Mouse (Mus musculus) spleen, adult 2 months (tissue): ENCODE measurements around the gene Akap8l. TPM values are rescaled to one million over a fixed set of nuclear protein-coding genes. Genes with fewer than 3 reads are reported as not detected.

Experiments used
- DNase-seq, 2 experiments: peaks; one replicate each; pipeline versions ENCODE4 v3.0.0 to v3.0.0-alpha.2; 2012 to 2021; ENCODE audit warnings: low spot score in 2 of 2, low read depth in 1 of 2
- H3K27ac ChIP-seq: fragments of 200-500 bp; 2 replicates; pipeline ENCODE4 v1.5.1; 2012; ENCODE audit warnings: low read length, inconsistent platforms; ENCODE audit not compliant: insufficient read depth
- H3K27me3 ChIP-seq: fragments of 200-500 bp; 2 replicates; pipeline ENCODE4 v1.6.1; 2012; ENCODE audit warnings: mild to moderate bottlenecking, moderate library complexity, low read length, inconsistent platforms; ENCODE audit not compliant: control insufficient read depth, insufficient read depth
- H3K36me3 ChIP-seq: fragments of 200-500 bp; 2 replicates; pipeline ENCODE4 v1.6.1; 2012; ENCODE audit warnings: mild to moderate bottlenecking, low read length, inconsistent platforms; ENCODE audit not compliant: control insufficient read depth, insufficient read depth
- H3K4me1 ChIP-seq: fragments of 200-500 bp; 2 replicates; pipeline ENCODE4 v1.6.1; 2011; ENCODE audit warnings: inconsistent platforms; ENCODE audit not compliant: control insufficient read depth, insufficient read depth, insufficient read length
- H3K4me3 ChIP-seq: fragments of 200-500 bp; 2 replicates; pipeline ENCODE4 v1.5.1; 2011; ENCODE audit warnings: mild to moderate bottlenecking, inconsistent platforms; ENCODE audit not compliant: insufficient read depth, insufficient read length; ENCODE audit errors: extremely low read depth
- CTCF ChIP-seq: fragments of 200-500 bp; IDR thresholded peaks from 2 replicates; pipeline ENCODE4 v1.5.1; 2011; ENCODE audit warnings: mild to moderate bottlenecking, inconsistent platforms; ENCODE audit not compliant: insufficient read depth, insufficient read length, insufficient replicate concordance; ENCODE audit errors: extremely low read depth
- POLR2A ChIP-seq: fragments of 200-500 bp; IDR thresholded peaks from 2 replicates; pipeline ENCODE4 v1.6.1; 2011; ENCODE audit warnings: low read depth, low read length, inconsistent platforms
- WGBS: fragments of 180-500 bp; shearing (Covaris S2); methylation state at CpG from one replicate; pipeline ENCODE4 v1.1.7; 2018; 5-methylcytosine and 5-hydroxymethylcytosine counted together
- polyA plus RNA-seq: library from polyadenylated mRNA; depleted of rRNA; stranded (reverse); fragments of >200 nt; gene quantifications from 2 replicates; pipeline ENCODE4 v1.2.3, GENCODE M21; 2012

Akap8l gene
- polyA plus RNA-seq, 1 experiment, result 136 TPM

DNA sequence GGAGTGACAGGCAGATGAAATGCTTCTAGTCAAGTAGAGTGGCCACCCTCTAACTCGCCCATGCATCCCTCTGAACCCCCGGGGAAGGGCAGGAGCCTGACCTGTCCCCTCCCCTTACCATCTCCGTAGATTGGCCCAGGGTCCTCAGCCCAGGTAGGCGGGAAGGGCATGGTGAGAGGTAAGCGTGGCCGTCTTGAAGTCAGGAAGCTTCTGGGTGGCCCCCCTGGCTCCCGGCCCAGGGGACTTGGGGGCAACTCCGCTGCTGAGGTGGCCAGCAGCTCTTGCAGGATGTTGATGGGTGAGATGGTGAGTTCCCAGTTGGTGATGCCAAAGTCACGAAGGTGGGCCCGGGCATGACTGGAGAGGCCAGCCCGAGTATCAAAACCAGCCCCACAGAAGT lies 17.3 kb upstream of the Akap8l start:
- DNase-seq, result no peak
- Histone ChIP-seq H3K36me3 (no peaks in the 10 kb centered on the region), H3K27me3 (no peaks in the 10 kb centered on the region), H3K4me3 (no peak overlapping the region), H3K27ac (no peak overlapping the region), H3K4me1 (peaks cover 1% of the 10 kb centered on the region; the same call in 1 of the 2 replicates)
- TF ChIP-seq CTCF, result no peak
- no peak for TF ChIP-seq POLR2A
- WGBS, result 95% methylated on average over 11 of the region's 11 CpGs

DNA sequence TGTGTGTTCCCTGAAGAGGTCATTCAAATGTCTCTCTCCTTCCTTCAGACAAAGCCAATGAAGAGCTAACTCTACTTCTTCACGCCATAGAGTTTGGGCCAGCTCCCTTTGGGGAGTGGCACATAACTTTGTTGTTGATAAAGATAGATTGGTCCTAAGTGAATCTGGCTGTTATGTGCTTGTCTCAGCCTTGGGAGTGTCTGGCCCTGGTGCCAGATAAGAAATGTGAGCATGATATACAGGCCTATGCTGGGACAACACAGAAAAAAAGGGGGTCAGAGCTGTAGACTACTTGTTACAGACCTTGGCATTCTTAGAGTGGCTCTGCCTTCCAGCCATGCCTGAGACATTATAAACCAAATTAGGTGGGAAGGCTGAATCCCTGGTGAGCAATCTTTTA lies 14.9 kb upstream of the Akap8l start:
- Histone ChIP-seq H3K27me3 (no peaks in the 10 kb centered on the region), H3K4me1 (peaks cover 2% of the 10 kb centered on the region; the same call in 1 of the 2 replicates), H3K27ac (no peak overlapping the region), H3K36me3 (peaks cover 6% of the 10 kb centered on the region), H3K4me3 (no peak overlapping the region)
- 81% methylated on average over 1 of the region's 1 CpGs for WGBS
- TF ChIP-seq POLR2A (no peak), CTCF (no peak)
- DNase-seq, result no peak

DNA sequence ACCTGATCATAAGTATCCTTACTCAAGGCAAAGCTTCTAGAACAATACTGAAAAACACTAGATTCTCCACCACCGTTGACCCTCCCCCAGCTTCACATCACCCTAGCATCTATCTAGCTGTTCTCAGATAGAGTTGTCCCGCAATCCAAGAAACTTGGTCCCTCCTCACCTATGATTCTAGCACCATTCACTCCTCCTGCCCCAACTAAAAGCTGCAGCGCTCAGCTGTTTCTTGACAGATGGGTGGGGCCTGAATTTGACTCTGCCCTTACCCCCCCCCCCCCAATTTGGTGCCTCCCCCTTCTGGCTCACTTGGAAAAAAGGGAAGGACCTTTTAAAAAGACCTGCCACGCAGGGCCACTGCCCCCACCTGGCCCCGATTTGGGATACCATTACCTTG lies 14.4 kb upstream of the Akap8l start:
- TF ChIP-seq CTCF, result no peak
- no peak for TF ChIP-seq POLR2A
- H3K36me3 ChIP-seq, result peaks cover 10% of the 10 kb centered on the region
- WGBS, result 53% methylated on average over 5 of the region's 5 CpGs
- no peak overlapping the region for H3K27ac ChIP-seq
- H3K27me3 ChIP-seq, result no peaks in the 10 kb centered on the region
- DNase-seq, result no peak
- peaks cover 2% of the 10 kb centered on the region; the same call in 1 of the 2 replicates for H3K4me1 ChIP-seq
- no peak overlapping the region; the same call in 1 of the 2 replicates for H3K4me3 ChIP-seq

DNA sequence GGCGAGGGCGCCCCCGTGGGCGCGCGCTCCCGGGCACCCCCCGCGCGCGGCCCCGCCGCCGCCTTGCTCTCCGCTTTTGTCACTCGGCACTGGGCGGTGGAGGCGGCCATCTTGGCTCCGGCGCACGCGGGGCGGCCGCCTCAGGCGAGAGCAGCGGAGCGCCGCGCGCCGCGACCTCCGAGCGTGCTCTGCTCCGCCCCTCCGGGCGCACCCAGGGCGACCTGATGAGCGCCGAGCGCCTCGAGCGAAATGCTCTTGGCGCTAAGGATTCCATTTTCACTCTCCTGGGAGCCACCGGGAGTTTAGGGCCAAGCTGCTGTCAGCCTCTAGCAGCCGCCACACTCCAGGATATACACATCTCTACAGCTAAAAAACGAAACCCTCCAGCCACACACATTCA lies 13.9 kb upstream of the Akap8l start:
- no peak overlapping the region for H3K27ac ChIP-seq
- H3K4me3 ChIP-seq, result peak overlapping the region; percentile 76; the same call in 1 of the 2 replicates

DNA sequence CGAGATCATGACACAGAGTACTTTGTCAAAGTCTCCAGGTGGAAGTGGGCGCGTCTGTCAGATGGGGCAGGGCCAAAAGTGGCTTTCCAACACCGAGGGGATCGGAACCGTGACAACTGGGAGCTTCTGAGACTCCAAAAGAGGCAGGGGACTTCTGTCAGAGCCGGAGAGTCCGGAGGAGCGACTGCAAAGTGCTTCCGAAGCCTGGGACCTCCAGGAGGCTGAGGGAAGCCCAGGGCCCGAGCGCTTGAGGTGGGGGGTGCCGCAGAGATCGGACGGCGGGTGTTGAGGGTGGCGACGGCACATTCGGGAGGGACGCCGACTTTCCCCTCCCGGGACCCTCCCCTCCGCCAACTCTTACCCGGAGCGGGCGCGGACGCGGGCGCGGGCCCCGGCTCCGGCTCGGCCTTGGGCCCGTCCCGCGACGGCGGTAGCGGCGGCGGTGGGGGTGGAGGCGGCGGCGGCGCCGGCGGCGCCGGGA lies 13.5 kb upstream of the Akap8l start:
- H3K4me1 ChIP-seq, result peaks cover 2% of the 10 kb centered on the region; the same call in 1 of the 2 replicates
- no peak overlapping the region for H3K27ac ChIP-seq
- peak overlapping the region; percentile 76 for H3K4me3 ChIP-seq
- TF ChIP-seq CTCF (no peak), POLR2A (no peak)
- no peak for DNase-seq
- H3K27me3 ChIP-seq, result no peaks in the 10 kb centered on the region
- under 1% methylated on average over 42 of the region's 50 CpGs for WGBS
- H3K36me3 ChIP-seq, result peaks cover 20% of the 10 kb centered on the region

More for the DNA sequence above, 13.9 kb upstream of the Akap8l start:
- peaks cover 16% of the 10 kb centered on the region for H3K36me3 ChIP-seq
- H3K27me3 ChIP-seq, result no peaks in the 10 kb centered on the region
- no peak for TF ChIP-seq CTCF
- TF ChIP-seq POLR2A, result no peak
- WGBS, result 1% methylated on average over 46 of the region's 47 CpGs
- peak; percentile 59 to 79 for DNase-seq
- peaks cover 2% of the 10 kb centered on the region; the same call in 1 of the 2 replicates for H3K4me1 ChIP-seq

DNA sequence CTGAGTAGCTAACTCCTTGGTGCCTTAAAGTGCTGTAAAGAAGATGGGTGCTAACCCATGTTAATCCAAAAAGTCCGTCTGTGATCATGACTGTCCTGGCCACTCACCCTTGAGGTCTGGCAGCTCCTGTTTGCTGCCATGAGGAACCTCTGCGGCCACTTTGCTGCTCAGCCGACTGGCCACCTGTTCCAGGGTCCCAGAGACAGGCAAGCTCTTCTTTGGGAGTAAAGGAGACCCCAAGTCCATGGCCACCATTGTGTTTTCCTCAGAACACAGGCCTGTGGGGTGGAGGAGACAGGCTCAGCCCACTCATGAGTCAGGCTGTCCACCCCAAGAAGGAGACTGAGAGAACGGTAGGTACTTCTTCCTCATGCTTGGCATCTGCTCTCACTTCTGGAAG lies 12.3 kb upstream of the Akap8l start:
- TF ChIP-seq POLR2A (no peak), CTCF (no peak)
- Histone ChIP-seq H3K27ac (no peak overlapping the region), H3K27me3 (no peaks in the 10 kb centered on the region), H3K4me1 (peaks cover 2% of the 10 kb centered on the region; the same call in 1 of the 2 replicates), H3K36me3 (peaks cover 22% of the 10 kb centered on the region), H3K4me3 (no peak overlapping the region)
- WGBS, result 90% methylated on average over 4 of the region's 4 CpGs
- no peak for DNase-seq

DNA sequence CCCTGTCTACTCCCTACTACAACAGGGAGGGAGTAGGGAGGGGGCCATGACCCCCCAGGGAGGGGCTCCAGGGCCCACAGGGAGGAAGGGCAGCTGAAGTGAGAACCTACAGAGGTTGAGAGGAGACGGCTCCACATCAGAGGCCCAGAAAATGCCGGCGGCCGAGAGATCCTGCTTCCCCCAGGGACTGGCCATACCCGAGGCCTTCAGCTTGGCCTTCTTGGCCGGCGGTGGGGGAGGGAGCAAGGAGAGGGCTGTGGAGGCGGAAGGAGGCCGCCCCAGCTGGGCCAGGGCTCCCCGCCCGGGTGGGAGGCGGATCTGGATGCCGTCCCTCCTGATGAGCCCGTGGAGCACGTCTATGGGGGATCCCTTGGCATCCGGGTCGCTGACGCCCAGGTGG lies 9.5 kb upstream of the Akap8l start:
- Histone ChIP-seq H3K36me3 (peaks cover 42% of the 10 kb centered on the region), H3K4me1 (peaks cover 2% of the 10 kb centered on the region; the same call in 1 of the 2 replicates), H3K27me3 (no peaks in the 10 kb centered on the region), H3K4me3 (no peak overlapping the region), H3K27ac (no peak overlapping the region)
- DNase-seq, result no peak
- WGBS, result 95% methylated on average over 18 of the region's 18 CpGs
- TF ChIP-seq POLR2A, result no peak
- TF ChIP-seq CTCF, result no peak

DNA sequence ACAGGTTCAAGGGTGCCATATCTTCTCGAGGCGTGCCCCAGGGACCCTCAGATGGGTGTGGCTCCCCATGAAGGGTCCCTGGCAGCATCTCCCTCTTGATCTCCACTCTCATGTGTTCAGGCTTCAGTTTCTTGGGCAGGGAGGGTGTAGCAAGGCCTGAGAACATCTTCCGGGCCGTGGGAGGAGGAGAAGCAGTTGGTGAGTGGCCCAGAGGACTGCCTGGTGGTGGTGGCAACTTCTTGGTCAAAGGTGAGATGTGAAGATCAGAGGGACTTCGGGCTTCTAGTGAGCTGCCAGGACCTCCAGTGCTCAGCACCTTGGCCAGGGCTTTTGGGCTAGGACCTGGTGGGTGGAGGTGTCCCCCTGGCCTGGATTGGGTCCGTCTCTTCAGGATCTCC lies 8.5 kb upstream of the Akap8l start:
- DNase-seq, result no peak
- Histone ChIP-seq H3K27me3 (no peaks in the 10 kb centered on the region), H3K4me3 (no peak overlapping the region), H3K4me1 (peaks cover 2% of the 10 kb centered on the region; the same call in 1 of the 2 replicates), H3K36me3 (peaks cover 50% of the 10 kb centered on the region), H3K27ac (no peak overlapping the region)
- no peak for TF ChIP-seq POLR2A
- no peak for TF ChIP-seq CTCF
- WGBS, result 90% methylated on average over 6 of the region's 6 CpGs
